Mouse (Mus musculus) myocyte (in vitro differentiated cells): ENCODE data around the gene Per1.

ENCODE experiments used
- CEBPB ChIP-seq: IDR thresholded peaks from 2 replicates; pipeline ENCODE4 v1.6.1; 2011; ENCODE audit warnings: mild to moderate bottlenecking, moderate library complexity; ENCODE audit not compliant: poor library complexity, insufficient read depth, severe bottlenecking
- POLR2A ChIP-seq: IDR thresholded peaks from one replicate; pipeline ENCODE4 v1.6.1; 2011; ENCODE audit warnings: low read depth, mild to moderate bottlenecking, control low read depth, moderate library complexity; ENCODE audit not compliant: insufficient read length
- POLR2AphosphoS2 ChIP-seq: IDR thresholded peaks from one replicate; pipeline ENCODE4 v1.6.1; 2011; ENCODE audit warnings: low read depth, control low read depth; ENCODE audit not compliant: insufficient read length
- TCF12 ChIP-seq: IDR thresholded peaks from one replicate; pipeline ENCODE4 v1.6.1; 2011; ENCODE audit warnings: mild to moderate bottlenecking, control low read depth; ENCODE audit not compliant: poor library complexity, insufficient read depth, severe bottlenecking
- USF1 ChIP-seq: IDR thresholded peaks from one replicate; pipeline ENCODE4 v1.6.1; 2011; ENCODE audit warnings: low read depth, mild to moderate bottlenecking, control low read depth, moderate library complexity

DNA sequence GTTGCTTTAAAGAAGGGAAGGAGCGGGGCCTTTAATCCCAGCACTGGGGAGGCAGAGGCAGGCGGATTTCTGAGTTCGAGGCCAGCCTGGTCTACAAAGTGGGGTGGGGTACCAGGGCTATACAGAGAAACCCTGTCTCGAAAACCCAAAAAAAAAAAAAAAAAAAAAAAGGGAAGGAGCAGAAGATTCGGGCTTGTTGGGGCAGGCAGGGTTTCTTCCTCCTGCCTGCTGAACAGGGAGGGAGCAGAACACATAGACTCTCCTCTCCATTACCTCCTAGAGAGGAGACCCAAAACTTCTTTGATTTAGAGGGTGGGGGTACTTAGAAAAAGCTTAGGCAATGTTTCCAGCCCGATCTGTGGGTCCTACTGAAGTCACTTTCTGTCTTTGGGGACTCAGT is 40.3 kb downstream of the Per1 start:
- TF ChIP-seq USF1, result no peak
- no peak for TF ChIP-seq POLR2AphosphoS2
- TF ChIP-seq CEBPB, result no peak
- TF ChIP-seq TCF12, result no peak
- no peak for TF ChIP-seq POLR2A
